Mouse (Mus musculus) heart, embryonic 14.5 days (tissue): ENCODE data around the gene Speer4d. TPM values are rescaled to one million over a fixed set of nuclear protein-coding genes. Genes with fewer than 3 reads are reported as not detected.
"Not testable (repeated sequence)": the region's sequence is repeated elsewhere in the genome, so short reads cannot be mapped to it uniquely, and the experiment has no call there.

Source experiments
- ATAC-seq: fragments of 200-750 bp; cut with Nextera tagmentation; 2 replicates; pipeline ENCODE4 v1.8.0; 2017; ENCODE audit warnings: low read depth, moderate TSS enrichment; ENCODE audit not compliant: insufficient number of reproducible peaks, insufficient read depth, low FRiP score
- H3K27ac ChIP-seq, 2 experiments: fragments of 200-500 bp in 1 of 2; fragments of 300-500 bp in 1 of 2; sonication (generic) in 1 of 2; replicated peaks in 1 of 2; 2 replicates each; pipeline ENCODE4 v1.5.1; 2012 to 2014; ENCODE audit warnings: low read depth in 2 of 2, low read length in 2 of 2, control low read depth in 1 of 2, mild to moderate bottlenecking in 1 of 2, mixed read lengths in 1 of 2; ENCODE audit not compliant: control insufficient read depth in 1 of 2, insufficient read depth in 1 of 2
- H3K27me3 ChIP-seq: fragments of 300-500 bp; sonication (generic); 2 replicates; pipeline ENCODE4 v1.6.1; 2014; ENCODE audit warnings: mild to moderate bottlenecking, low read length, control low read depth; ENCODE audit not compliant: control insufficient read depth, insufficient read depth
- H3K36me3 ChIP-seq: fragments of 300-500 bp; sonication (generic); 2 replicates; pipeline ENCODE4 v1.6.1; 2014; ENCODE audit warnings: mild to moderate bottlenecking, control low read depth, low read length, mixed read lengths; ENCODE audit not compliant: control insufficient read depth, insufficient read depth
- H3K4me1 ChIP-seq, 2 experiments: fragments of 200-500 bp in 1 of 2; fragments of 300-500 bp in 1 of 2; sonication (generic) in 1 of 2; 2 replicates each; pipeline ENCODE4 v1.6.1; 2012 to 2014; ENCODE audit warnings: low read length in 2 of 2, control low read depth in 1 of 2, mixed read lengths in 1 of 2; ENCODE audit not compliant: control insufficient read depth in 2 of 2, insufficient read depth in 2 of 2
- H3K4me2 ChIP-seq: fragments of 300-500 bp; sonication (generic); 2 replicates; pipeline ENCODE4 v1.6.1; 2014; ENCODE audit warnings: mild to moderate bottlenecking, low read length
- H3K4me3 ChIP-seq, 2 experiments: fragments of 200-500 bp in 1 of 2; fragments of 300-500 bp in 1 of 2; sonication (generic) in 1 of 2; 2 replicates each; pipeline ENCODE4 v1.5.1; 2012 to 2014; ENCODE audit warnings: low read length in 2 of 2, mild to moderate bottlenecking in 2 of 2, control low read depth in 1 of 2, low read depth in 1 of 2, moderate library complexity in 1 of 2; ENCODE audit not compliant: control insufficient read depth in 1 of 2, insufficient read depth in 1 of 2
- H3K9ac ChIP-seq: fragments of 300-500 bp; sonication (generic); 2 replicates; pipeline ENCODE4 v1.6.1; 2014; ENCODE audit warnings: mild to moderate bottlenecking, low read length
- H3K9me3 ChIP-seq: fragments of 300-500 bp; sonication (generic); 2 replicates; pipeline ENCODE4 v1.6.1; 2016; ENCODE audit warnings: low read length, control low read depth; ENCODE audit not compliant: control insufficient read depth
- WGBS: fragments of 180-500 bp; shearing (Covaris S2); extraction: QIAGEN DNeasy Blood & Tissue Kit; methylation state at CpG from one replicate; pipeline ENCODE4 v1.1.7; 2014; 5-methylcytosine and 5-hydroxymethylcytosine counted together
- polyA plus RNA-seq: library from polyadenylated mRNA; unstranded; fragments of >200 nt; fragmentation: Nextera tagmentation; extraction: Ambion mirVana; gene quantifications from 2 replicates; pipeline ENCODE4 v1.2.1, GENCODE M21; 2014

The Speer4d gene
- polyA plus RNA-seq, 1 experiment from 2014 or later, result not detected

DNA sequence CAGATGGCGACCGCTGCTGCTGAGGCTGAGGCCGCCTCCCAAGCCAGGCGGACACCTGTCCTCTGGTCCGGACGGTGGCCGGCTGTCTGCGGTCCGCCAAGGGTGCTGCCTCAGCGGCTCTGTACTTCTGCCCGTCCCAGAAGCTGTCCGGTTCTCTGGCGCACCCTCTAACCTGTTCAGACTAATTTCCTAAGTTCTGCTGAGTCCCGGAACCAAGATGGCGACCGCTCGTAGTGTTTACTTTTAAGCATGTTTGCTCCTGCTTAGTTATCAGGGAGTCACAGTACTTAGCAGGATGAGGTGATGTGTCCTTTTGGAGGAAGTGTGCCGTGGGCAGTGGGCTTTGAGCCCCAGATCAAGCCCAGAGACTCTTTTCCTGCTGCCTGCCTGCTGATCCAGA lies 51.9 kb downstream of the Speer4d start:
- not testable (repeated sequence) for H3K4me1 ChIP-seq, H3K9ac ChIP-seq, H3K9me3 ChIP-seq, H3K4me2 ChIP-seq, H3K36me3 ChIP-seq, H3K4me3 ChIP-seq, H3K27me3 ChIP-seq, H3K27ac ChIP-seq, ATAC-seq
- WGBS, result 81% methylated on average over 7 of the region's 18 CpGs

Other genes starting within 250 kb of the Speer4d start
- 0.36 and 0.69 TPM in 2 replicates for gene Gm21149, start 142.5 kb upstream of the Speer4d start, polyA plus RNA-seq
- not detected in 2 replicates for gene Gm21190, start 89.8 kb upstream of the Speer4d start, polyA plus RNA-seq
- 0.35 TPM in 1 of 2 replicates, not detected in the other for gene Gm21083, start 41.7 kb upstream of the Speer4d start, polyA plus RNA-seq
- not detected in 2 replicates for gene 4930572O03Rik, start 38.0 kb downstream of the Speer4d start, polyA plus RNA-seq
- not detected in 2 replicates for gene Speer4c, start 95.2 kb downstream of the Speer4d start, polyA plus RNA-seq